Mouse (Mus musculus) heart, embryonic 16.5 days (tissue): ENCODE measurements around the gene Fbxl17. TPM values are rescaled to one million over a fixed set of nuclear protein-coding genes. Genes with fewer than 3 reads are reported as not detected.
A peak's percentile ranks its signal among the peaks of the same experiment; 100 is the strongest.

Source experiments
- ATAC-seq: fragments of 200-750 bp; cut with Nextera tagmentation; replicated peaks from 2 replicates; pipeline ENCODE4 v1.8.0; 2017; ENCODE audit warnings: moderate number of reproducible peaks; ENCODE audit not compliant: insufficient read depth, low FRiP score; ENCODE audit errors: extremely low read depth
- H3K27ac ChIP-seq: fragments of 300-500 bp; sonication (generic); 2 replicates; pipeline ENCODE4 v1.5.1; 2014; ENCODE audit warnings: mild to moderate bottlenecking, low read length, control low read depth, moderate library complexity
- H3K27me3 ChIP-seq: fragments of 300-500 bp; sonication (generic); 2 replicates; pipeline ENCODE4 v1.6.1; 2014; ENCODE audit warnings: low read length, mixed read lengths; ENCODE audit not compliant: control insufficient read depth, insufficient read depth
- H3K36me3 ChIP-seq: fragments of 300-500 bp; sonication (generic); 2 replicates; pipeline ENCODE4 v1.6.1; 2014; ENCODE audit not compliant: control insufficient read depth, insufficient read depth
- H3K4me1 ChIP-seq: fragments of 300-500 bp; sonication (generic); 2 replicates; pipeline ENCODE4 v1.6.1; 2014; ENCODE audit warnings: low read length, mixed read lengths; ENCODE audit not compliant: control insufficient read depth, insufficient read depth
- H3K4me2 ChIP-seq: fragments of 300-500 bp; sonication (generic); 2 replicates; pipeline ENCODE4 v1.6.1; 2014; ENCODE audit warnings: low read depth, mild to moderate bottlenecking, control low read depth, low read length
- H3K4me3 ChIP-seq: fragments of 300-500 bp; sonication (generic); 2 replicates; pipeline ENCODE4 v1.5.1; 2014; ENCODE audit warnings: mild to moderate bottlenecking, control low read depth, low read length
- H3K9ac ChIP-seq: fragments of 300-500 bp; sonication (generic); 2 replicates; pipeline ENCODE4 v1.6.1; 2014; ENCODE audit warnings: low read length, control low read depth
- H3K9me3 ChIP-seq: fragments of 300-500 bp; sonication (generic); replicated peaks from 2 replicates; pipeline ENCODE4 v1.6.1; 2016; ENCODE audit warnings: low read length; ENCODE audit not compliant: control insufficient read depth
- WGBS: fragments of 180-500 bp; shearing (Covaris S2); extraction: QIAGEN DNeasy Blood & Tissue Kit; methylation state at CpG from one replicate; pipeline ENCODE4 v1.1.7; 2014; 5-methylcytosine and 5-hydroxymethylcytosine counted together
- polyA plus RNA-seq: library from polyadenylated mRNA; unstranded; fragments of >200 nt; fragmentation: Nextera tagmentation; extraction: Ambion mirVana; gene quantifications from 2 replicates; pipeline ENCODE4 v1.2.1, GENCODE M21; 2015

Fbxl17 gene
- polyA plus RNA-seq, 1 experiment from 2014 or later: 14.3 TPM

- Histone ChIP-seq H3K27me3 (no peaks in the 10 kb centered on the region), H3K4me1 (peaks cover under 1% of the 10 kb centered on the region; the same call in 1 of the 2 replicates), H3K4me3 (no peak overlapping the region), H3K27ac (no peak overlapping the region), H3K9me3 (no peaks in the 10 kb centered on the region), H3K9ac (no peak overlapping the region), H3K36me3 (no peaks in the 10 kb centered on the region), H3K4me2 (no peak overlapping the region)
- WGBS: 69% methylated on average over 3 of the region's 3 CpGs
- no peak for ATAC-seq
These were observed 204.9 kb downstream of the Fbxl17 start for GRCm38 (mm10) chr17:63294961-63295360.

DNA sequence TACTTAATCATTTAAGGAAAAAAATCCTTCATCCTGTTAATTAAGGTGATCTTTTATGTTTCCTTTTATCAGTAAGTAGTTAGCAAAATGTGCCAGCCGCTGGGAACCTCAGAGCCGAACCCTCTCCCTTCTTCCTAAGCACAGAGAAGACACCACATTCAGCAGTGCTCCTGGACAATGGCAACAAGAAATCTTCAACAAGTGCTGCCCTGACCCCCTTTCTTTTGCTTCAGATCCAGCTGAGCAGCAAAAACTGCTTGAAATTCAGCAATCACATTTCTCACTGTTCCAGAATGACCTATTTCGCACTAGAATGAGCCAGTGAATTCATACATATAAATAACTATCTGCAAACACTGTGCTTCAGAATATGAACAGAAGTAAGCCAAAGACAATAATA is 205.8 kb downstream of the Fbxl17 start:
- H3K27ac ChIP-seq: no peak overlapping the region
- no peak overlapping the region for H3K9ac ChIP-seq
- ATAC-seq: no peak
- no peak overlapping the region for H3K4me2 ChIP-seq
- H3K27me3 ChIP-seq: no peaks in the 10 kb centered on the region
- H3K4me1 ChIP-seq: peaks cover 9% of the 10 kb centered on the region
- WGBS: 79% methylated on average over 3 of the region's 3 CpGs
- H3K9me3 ChIP-seq: no peaks in the 10 kb centered on the region
- H3K4me3 ChIP-seq: no peak overlapping the region
- no peaks in the 10 kb centered on the region for H3K36me3 ChIP-seq

DNA sequence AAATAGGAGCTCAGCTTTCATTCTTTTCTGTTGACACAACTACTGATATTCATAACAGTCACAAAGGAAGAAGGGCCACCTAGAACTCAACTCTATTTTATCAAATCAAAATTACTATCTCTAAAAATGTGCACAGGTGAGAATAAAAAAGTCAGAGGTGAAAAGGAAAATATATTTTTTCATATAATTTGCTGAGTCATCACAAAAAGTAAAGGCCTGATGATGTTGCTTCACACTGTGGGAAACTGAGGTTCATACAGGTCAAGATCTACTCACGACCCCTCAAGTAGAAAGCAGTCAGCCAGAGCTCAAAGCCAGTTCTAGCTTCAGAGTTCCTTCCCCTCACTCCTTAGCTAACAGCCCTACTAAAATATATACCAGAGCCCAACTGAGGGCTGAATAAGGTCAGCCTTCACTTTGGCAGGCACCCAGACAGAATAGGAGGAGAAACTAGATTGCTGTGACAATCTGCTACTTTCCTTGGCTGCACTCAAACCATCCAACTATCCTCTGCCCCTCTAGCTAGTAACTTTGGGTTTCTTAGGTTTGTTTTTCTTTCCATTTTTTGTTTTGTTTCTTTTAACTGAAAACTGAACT is 210.4 kb downstream of the Fbxl17 start:
- Histone ChIP-seq H3K27me3 (no peaks in the 10 kb centered on the region), H3K9ac (no peak overlapping the region), H3K36me3 (no peaks in the 10 kb centered on the region), H3K4me1 (peaks cover 21% of the 10 kb centered on the region), H3K4me2 (no peak overlapping the region), H3K27ac (peak overlapping the region; percentile 42), H3K4me3 (no peak overlapping the region), H3K9me3 (no peaks in the 10 kb centered on the region)
- 53% methylated on average over 1 of the region's 1 CpGs for WGBS
- ATAC-seq: peak; percentile 76

DNA sequence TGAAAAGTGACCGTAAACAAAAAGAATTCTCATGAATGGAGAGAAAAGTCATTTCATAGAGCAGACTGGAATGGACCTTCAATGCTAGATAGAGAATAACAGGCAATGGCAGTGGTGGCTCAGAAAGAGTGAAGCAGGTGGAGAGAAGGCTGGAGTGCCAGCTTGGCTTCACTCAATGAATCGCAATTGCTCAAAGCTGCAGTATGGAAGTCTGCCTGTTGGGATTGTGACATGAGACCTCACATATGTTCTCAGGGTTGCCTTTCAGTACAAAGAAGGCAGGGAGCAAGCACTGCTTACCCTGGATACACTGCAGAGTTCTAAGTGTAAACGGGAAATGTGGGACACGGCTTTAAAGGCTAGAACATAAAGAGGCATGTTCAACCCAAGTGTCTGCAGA is 211.0 kb downstream of the Fbxl17 start:
- no peak overlapping the region for H3K9ac ChIP-seq
- ATAC-seq: no peak
- H3K36me3 ChIP-seq: no peaks in the 10 kb centered on the region
- no peak overlapping the region for H3K4me3 ChIP-seq
- H3K9me3 ChIP-seq: no peaks in the 10 kb centered on the region
- no peaks in the 10 kb centered on the region for H3K27me3 ChIP-seq
- peaks cover 25% of the 10 kb centered on the region for H3K4me1 ChIP-seq
- no peak overlapping the region for H3K27ac ChIP-seq
- 90% methylated on average over 4 of the region's 4 CpGs for WGBS
- H3K4me2 ChIP-seq: no peak overlapping the region

- no peaks in the 10 kb centered on the region for H3K36me3 ChIP-seq
- H3K4me1 ChIP-seq: peaks cover 25% of the 10 kb centered on the region
- no peak overlapping the region for H3K4me2 ChIP-seq
- no peaks in the 10 kb centered on the region for H3K27me3 ChIP-seq
- H3K27ac ChIP-seq: no peak overlapping the region
- no peak overlapping the region for H3K9ac ChIP-seq
- H3K4me3 ChIP-seq: no peak overlapping the region
- 10% methylated on average over 2 of the region's 2 CpGs for WGBS
- no peaks in the 10 kb centered on the region for H3K9me3 ChIP-seq
- peak; percentile 73 for ATAC-seq
These were observed 212.4 kb downstream of the Fbxl17 start for GRCm38 (mm10) chr17:63287413-63287812.

GRCm38 (mm10) chr17:63285265-63285939 is 214.4 kb downstream of the Fbxl17 start:
- no peak overlapping the region for H3K9ac ChIP-seq
- ATAC-seq: no peak
- no peak overlapping the region for H3K4me3 ChIP-seq
- no peak overlapping the region for H3K4me2 ChIP-seq
- H3K27ac ChIP-seq: no peak overlapping the region
- no peaks in the 10 kb centered on the region for H3K9me3 ChIP-seq
- H3K27me3 ChIP-seq: no peaks in the 10 kb centered on the region
- peaks cover 25% of the 10 kb centered on the region for H3K4me1 ChIP-seq
- no peaks in the 10 kb centered on the region for H3K36me3 ChIP-seq
- WGBS: 80% methylated on average over 11 of the region's 11 CpGs

- WGBS: 47% methylated on average over 4 of the region's 4 CpGs
These were observed 215.7 kb downstream of the Fbxl17 start for GRCm38 (mm10) chr17:63284074-63284473.

DNA sequence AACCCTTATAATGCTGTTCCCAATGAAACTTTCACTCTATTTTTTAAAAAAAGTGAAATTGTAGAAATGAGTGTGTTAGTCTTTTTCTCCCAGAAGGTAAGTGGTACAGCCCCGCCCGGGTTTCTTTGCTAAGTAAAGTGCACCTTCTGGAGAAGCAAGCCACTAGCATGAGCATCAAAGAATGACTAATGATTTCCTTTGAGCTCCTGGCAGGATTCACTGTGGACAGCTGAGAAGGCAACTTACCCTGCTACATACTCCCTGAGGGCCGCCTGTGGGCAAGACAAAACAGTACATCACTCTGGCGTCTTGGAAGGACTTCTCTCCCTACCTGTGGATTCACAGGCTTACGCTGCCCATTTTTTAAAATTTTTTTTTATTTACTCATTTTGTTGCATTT is 217.8 kb downstream of the Fbxl17 start:
- Histone ChIP-seq H3K4me2 (no peak overlapping the region), H3K36me3 (no peaks in the 10 kb centered on the region), H3K4me1 (peaks cover 7% of the 10 kb centered on the region), H3K4me3 (no peak overlapping the region), H3K27ac (no peak overlapping the region), H3K27me3 (no peaks in the 10 kb centered on the region), H3K9ac (no peak overlapping the region), H3K9me3 (no peaks in the 10 kb centered on the region)
- ATAC-seq: no peak
- 82% methylated on average over 5 of the region's 5 CpGs for WGBS

More at GRCm38 (mm10) chr17:63284074-63284473, 215.7 kb downstream of the Fbxl17 start:
- Histone ChIP-seq H3K4me1 (peaks cover 16% of the 10 kb centered on the region), H3K27ac (no peak overlapping the region), H3K27me3 (no peaks in the 10 kb centered on the region), H3K36me3 (no peaks in the 10 kb centered on the region), H3K4me2 (no peak overlapping the region), H3K9me3 (no peaks in the 10 kb centered on the region), H3K4me3 (no peak overlapping the region), H3K9ac (no peak overlapping the region)
- no peak for ATAC-seq

DNA sequence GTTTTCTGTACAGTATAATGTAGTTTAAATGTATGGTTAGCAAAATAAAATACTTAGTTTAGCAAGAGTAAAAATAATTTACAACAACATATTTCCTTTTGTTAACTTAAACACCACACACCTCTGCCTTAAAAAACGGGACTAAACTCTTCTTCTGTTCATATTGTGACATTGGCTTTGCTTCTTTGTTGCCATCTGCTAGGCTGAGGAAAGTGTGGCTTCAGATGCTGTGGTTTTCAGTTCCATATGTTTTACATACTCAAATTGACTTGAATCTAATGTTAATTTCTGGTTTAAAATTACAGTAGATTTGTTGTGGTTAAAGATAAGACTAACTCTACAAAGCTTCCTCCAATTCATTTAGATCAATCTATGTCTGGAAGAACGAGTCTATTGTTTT is 218.8 kb downstream of the Fbxl17 start:
- H3K4me1 ChIP-seq: peaks cover 4% of the 10 kb centered on the region; the same call in 1 of the 2 replicates
- H3K36me3 ChIP-seq: no peaks in the 10 kb centered on the region
- H3K9me3 ChIP-seq: no peaks in the 10 kb centered on the region
- WGBS: 64% methylated on average over 2 of the region's 2 CpGs
- H3K4me3 ChIP-seq: no peak overlapping the region
- no peaks in the 10 kb centered on the region for H3K27me3 ChIP-seq
- no peak for ATAC-seq
- H3K27ac ChIP-seq: no peak overlapping the region
- H3K4me2 ChIP-seq: no peak overlapping the region
- H3K9ac ChIP-seq: no peak overlapping the region
